Mouse (Mus musculus): Measurements from ENCODE around the gene Csf3r. TPM values are rescaled to one million over a fixed set of nuclear protein-coding genes. Genes with fewer than 3 reads are reported as not detected.

Gene Csf3r
- total and polyA plus RNA-seq, 3 experiments, result 0.06 TPM; not detected in 2

GRCm38 (mm10) chr4:126029042-126029441, 4.7 kb downstream of the Csf3r start (continued):
- no peak for TF ChIP-seq GABPA (IDR thresholded peaks at IDR 0.05; ENCODE audit: low read depth, low read length)

GRCm38 (mm10) chr4:126030705-126031104, 6.4 kb downstream of the Csf3r start:
- Histone ChIP-seq H3K79me2 (ENCODE audit: control insufficient read depth, insufficient read depth, low read length, poor library complexity) (no peaks in the 10 kb centered on the region), H3K4me1 (ENCODE audit: control insufficient read depth in 1 of 2, insufficient read depth in 2 of 2, low read length in 2 of 2) (peaks cover 9 to 30% of the 10 kb centered on the region in 2 experiments), H3K27ac (ENCODE audit: control insufficient read depth, low read depth, low read length) (no peak overlapping the region), H3K27me3 (ENCODE audit: control insufficient read depth in 1 of 2, insufficient read depth in 2 of 2, low read length in 2 of 2) (no peaks in the 10 kb centered on the region), H3K9ac (ENCODE audit: control insufficient read depth, low read depth, low read length, poor library complexity, severe bottlenecking) (no peak overlapping the region), H3K36me3 (ENCODE audit: control insufficient read depth in 1 of 2, insufficient read depth in 2 of 2, low read length in 2 of 2) (peaks cover 0 to 16% of the 10 kb centered on the region in 2 experiments; a peak in 2 of 4 replicates), H3K9me3 (replicated peaks; ENCODE audit: insufficient read depth, low read length) (no peaks in the 10 kb centered on the region), H3K4me3 (ENCODE audit: control insufficient read depth in 1 of 2, insufficient read depth in 1 of 2, low read depth in 2 of 2, low read length in 2 of 2) (no peak overlapping the region)
- no peak for TF ChIP-seq MYC (IDR thresholded peaks at IDR 0.05; ENCODE audit: low read depth, low read length)
- TF ChIP-seq ZKSCAN1 (IDR thresholded peaks at IDR 0.05; ENCODE audit: low read depth, low read length), result no peak
- no peak for TF ChIP-seq KAT2A (conservative IDR thresholded peaks at IDR 0.05; ENCODE audit: low read depth, low read length)
- TF ChIP-seq SMC3 (IDR thresholded peaks at IDR 0.05; ENCODE audit: low read depth, low read length), result no peak
- TF ChIP-seq POLR2AphosphoS2 (IDR thresholded peaks at IDR 0.05; ENCODE audit: low read length), result no peak
- DNase-seq (ENCODE audit: low read depth, low spot score), result peak; percentile 61

GRCm38 (mm10) chr4:126035413-126035812, 11.1 kb downstream of the Csf3r start:
- Histone ChIP-seq H3K27me3 (ENCODE audit: control insufficient read depth in 1 of 2, insufficient read depth in 2 of 2, low read length in 2 of 2) (peaks cover 0 to 2% of the 10 kb centered on the region in 2 experiments; a peak in 1 of 4 replicates), H3K4me3 (ENCODE audit: control insufficient read depth in 1 of 2, insufficient read depth in 1 of 2, low read depth in 2 of 2, low read length in 2 of 2) (no peak overlapping the region), H3K4me1 (ENCODE audit: control insufficient read depth in 1 of 2, insufficient read depth in 2 of 2, low read length in 2 of 2) (0 out of 4 replicates have a peak, but pooled peaks cover 0 to 2% of the 10 kb centered on the region in 2 experiments), H3K36me3 (ENCODE audit: control insufficient read depth in 1 of 2, insufficient read depth in 2 of 2, low read length in 2 of 2) (no peaks in the 10 kb centered on the region), H3K9ac (ENCODE audit: control insufficient read depth, low read depth, low read length, poor library complexity, severe bottlenecking) (no peak overlapping the region), H3K79me2 (ENCODE audit: control insufficient read depth, insufficient read depth, low read length, poor library complexity) (no peaks in the 10 kb centered on the region), H3K27ac (ENCODE audit: control insufficient read depth, low read depth, low read length) (no peak overlapping the region), H3K9me3 (replicated peaks; ENCODE audit: insufficient read depth, low read length) (no peaks in the 10 kb centered on the region)
- no peak for DNase-seq (ENCODE audit: low read depth, low spot score)
- TF ChIP-seq RAD21 (IDR thresholded peaks at IDR 0.05; ENCODE audit: low read depth, low read length) (no peak), POLR2A (IDR thresholded peaks at IDR 0.05; ENCODE audit: control insufficient read depth in 1 of 2, insufficient read depth in 1 of 2, low read depth in 1 of 2, low read length in 2 of 2, poor library complexity in 1 of 2) (no peak), UBTF (IDR thresholded peaks at IDR 0.05; ENCODE audit: borderline replicate concordance, insufficient read depth, low read depth, low read length) (no peak), USF1 (IDR thresholded peaks at IDR 0.05; ENCODE audit: low read depth, low read length) (peak; percentile 60)

- Histone ChIP-seq H3K9ac (ENCODE audit: control insufficient read depth, low read depth, low read length, poor library complexity, severe bottlenecking) (peak within 1 kb of the TSS; percentile 95), H3K4me1 (ENCODE audit: control insufficient read depth in 1 of 2, insufficient read depth in 2 of 2, low read length in 2 of 2) (peaks cover 0 to 14% of the 10 kb centered on the region in 2 experiments; a peak in 3 of 4 replicates), H3K27ac (ENCODE audit: control insufficient read depth, low read depth, low read length) (peak within 1 kb of the TSS; percentile 65), H3K36me3 (ENCODE audit: control insufficient read depth in 1 of 2, insufficient read depth in 2 of 2, low read length in 2 of 2) (peaks cover 0 to 13% of the 10 kb centered on the region in 2 experiments; a peak in 2 of 4 replicates), H3K9me3 (replicated peaks; ENCODE audit: insufficient read depth, low read length) (no peaks in the 10 kb centered on the region), H3K27me3 (ENCODE audit: control insufficient read depth in 1 of 2, insufficient read depth in 2 of 2, low read length in 2 of 2) (no peaks in the 10 kb centered on the region), H3K4me3 (ENCODE audit: control insufficient read depth in 1 of 2, insufficient read depth in 1 of 2, low read depth in 2 of 2, low read length in 2 of 2) (peak within 1 kb of the TSS; percentile 88 to 96), H3K79me2 (ENCODE audit: control insufficient read depth, insufficient read depth, low read length, poor library complexity) (peaks cover 10% of the 10 kb centered on the region)
- DNase-seq (ENCODE audit: low read depth, low spot score), result peak; percentile 95
- TF ChIP-seq ETS1 (IDR thresholded peaks at IDR 0.05; ENCODE audit: low read depth, low read length) (peak; percentile 30; the same call in 1 of the 2 replicates), MXI1 (IDR thresholded peaks at IDR 0.05; ENCODE audit: low read depth, low read length) (peak; percentile 96), SIN3A (IDR thresholded peaks at IDR 0.05; ENCODE audit: low read length) (peak; percentile 97), ELF1 (IDR thresholded peaks at IDR 0.05; ENCODE audit: low read depth, low read length) (peak; percentile 90), MAZ (IDR thresholded peaks at IDR 0.05; ENCODE audit: low read depth, low read length) (no peak), UBTF (IDR thresholded peaks at IDR 0.05; ENCODE audit: borderline replicate concordance, insufficient read depth, low read depth, low read length) (no peak), POLR2AphosphoS2 (IDR thresholded peaks at IDR 0.05; ENCODE audit: low read length) (no peak; the same call in 1 of the 2 replicates), TCF12 (IDR thresholded peaks at IDR 0.05; ENCODE audit: low read depth, low read length) (peak; percentile 55; the same call in 1 of the 2 replicates), MAFK (IDR thresholded peaks at IDR 0.05; ENCODE audit: borderline replicate concordance, low read depth, low read length) (no peak), GATA1 (IDR thresholded peaks at IDR 0.05; ENCODE audit: low read depth, low read length) (no peak), MEF2A (IDR thresholded peaks at IDR 0.05; ENCODE audit: extremely low read depth, insufficient replicate concordance, low read depth, low read length, poor library complexity, severe bottlenecking) (no peak), CHD2 (IDR thresholded peaks at IDR 0.05; ENCODE audit: low read length) (no peak), ZKSCAN1 (IDR thresholded peaks at IDR 0.05; ENCODE audit: low read depth, low read length) (no peak), TAL1 (IDR thresholded peaks at IDR 0.05; ENCODE audit: low read length) (no peak), ZNF384 (IDR thresholded peaks at IDR 0.05; ENCODE audit: low read depth, low read length) (no peak)
Measured at GRCm38 (mm10) chr4:126046851-126047585, 22.7 kb downstream of the Csf3r start, which contains the start of gene Mrps15. Mrps15 (plus strand) TSS chr4:126046925.

All from MEL (cell line).